Mouse (Mus musculus): ENCODE data around the gene Clmn.

GRCm38 (mm10) chr12:104796635-104797378 is 68.1 kb downstream of the Clmn start:
- TF ChIP-seq POLR2A (IDR thresholded peaks at IDR 0.05; ENCODE audit: low read depth, low read length) (no peak), CTCF (IDR thresholded peaks at IDR 0.05; ENCODE audit: extremely low read depth, insufficient read depth, insufficient read length, insufficient replicate concordance) (no peak)

Data from spleen, adult 2 months (tissue).